Comparison of ENCODE assay signal across 30 mouse cellular contexts in genomic region chr7:89852158-89853095, GRCm38 (mm10). TPM values are rescaled to one million over a fixed set of nuclear protein-coding genes. Genes with fewer than 3 reads are reported as not detected.
DNase-seq lines count a peak whose midpoint lies in the region; ATAC-seq and TF ChIP-seq lines count a peak whose summit lies in the region.
"Had no signal": no experiment of that assay in that cellular context is flagged by ENCODE, and none has a peak within 500 bp of the region (broad histone marks: within the 10 kb centered on the region; RNA-seq: fewer than 3 reads in every experiment).

No protein-coding gene starts in this region.

- WGBS in heart, embryonic 10.5 days: 80% methylated on average over 10 of the region's 10 CpGs
- WGBS in kidney, postnatal 0 days: 50% methylated on average over 10 of the region's 10 CpGs
- 53% methylated on average over 10 of the region's 10 CpGs for WGBS in intestine, embryonic 16.5 days
- 79% methylated on average over 10 of the region's 10 CpGs for WGBS in forebrain, embryonic 14.5 days

- H3K4me1 ChIP-seq in heart, embryonic 10.5 days: peaks cover 3% of the 10 kb centered on the region; the same call in 1 of the 2 replicates
- no peaks in the 10 kb centered on the region for H3K4me1 ChIP-seq in kidney, postnatal 0 days (replicated peaks; ENCODE audit: insufficient read depth, low read length)
- H3K4me1 ChIP-seq in intestine, embryonic 16.5 days (ENCODE audit: control insufficient read depth, insufficient read depth, low read length): peaks cover 3% of the 10 kb centered on the region; the same call in 1 of the 2 replicates
- 0 out of 2 replicates have a peak, but pooled peaks cover 2% of the 10 kb centered on the region for H3K4me1 ChIP-seq in forebrain, embryonic 14.5 days (ENCODE audit: control insufficient read depth, insufficient read depth, low read length)
- H3K4me1 ChIP-seq: forebrain, embryonic 13.5 days; heart, embryonic 12.5 days; hindbrain, embryonic 15.5 days; liver, embryonic 15.5 days had no signal

- H3K4me2 ChIP-seq in kidney, postnatal 0 days (ENCODE audit: low read length): no peak overlapping the region
- peak overlapping the region; percentile 17; the same call in 1 of the 2 replicates for H3K4me2 ChIP-seq in intestine, embryonic 16.5 days (ENCODE audit: low read depth, low read length)
- H3K4me2 ChIP-seq in forebrain, embryonic 14.5 days (ENCODE audit: low read length): no peak overlapping the region
- H3K4me2 ChIP-seq: forebrain, embryonic 13.5 days; heart, embryonic 12.5 days; hindbrain, embryonic 15.5 days; limb, embryonic 12.5 days; liver, embryonic 15.5 days; lung, embryonic 14.5 days; midbrain, embryonic 12.5 days; stomach, embryonic 15.5 days had no signal

- H3K27ac ChIP-seq in heart, embryonic 10.5 days: no peak overlapping the region
- no peak overlapping the region for H3K27ac ChIP-seq in kidney, postnatal 0 days
- no peak overlapping the region for H3K27ac ChIP-seq in intestine, embryonic 16.5 days (ENCODE audit: low read length)
- H3K27ac ChIP-seq in forebrain, embryonic 14.5 days (ENCODE audit: low read depth, low read length): no peak overlapping the region
- H3K27ac ChIP-seq: forebrain, embryonic 13.5 days; hindbrain, embryonic 10.5 days; hindbrain, embryonic 15.5 days; limb, embryonic 12.5 days; liver, embryonic 15.5 days; midbrain, embryonic 12.5 days; stomach, embryonic 15.5 days had no signal

- DNase-seq in heart, embryonic 10.5 days (ENCODE audit: low spot score): peak; percentile 63
- DNase-seq in heart, postnatal 25 days (ENCODE audit: low spot score): no peak
- DNase-seq in kidney, postnatal 0 days (ENCODE audit: low spot score): peak; percentile 39
- DNase-seq in kidney, adult 18-20 months: no peak
- DNase-seq in adrenal gland, adult 8-10 months: peak; percentile 68
- no peak for DNase-seq in thymus, adult 18-20 months
- DNase-seq in forebrain, embryonic 14.5 days (ENCODE audit: low spot score): no peak
- DNase-seq: B cell, adult 2 months; cerebellum, adult 18-20 months; gastrocnemius, postnatal 25 days; heart, adult 18-20 months; kidney, postnatal 14 days; lung, embryonic 14.5 days; lung, postnatal 14 days; right cerebral cortex, postnatal 14 days; thymus, postnatal 14 days had no signal

- no peaks in the 10 kb centered on the region for H3K9me3 ChIP-seq in heart, embryonic 10.5 days
- H3K9me3 ChIP-seq in kidney, postnatal 0 days (replicated peaks; ENCODE audit: low read length): no peaks in the 10 kb centered on the region
- H3K9me3 ChIP-seq in intestine, embryonic 16.5 days (ENCODE audit: control insufficient read depth, low read length): no peaks in the 10 kb centered on the region
- H3K9me3 ChIP-seq in forebrain, embryonic 14.5 days (replicated peaks; ENCODE audit: control insufficient read depth, low read length): no peaks in the 10 kb centered on the region
- H3K9me3 ChIP-seq: forebrain, embryonic 13.5 days; heart, embryonic 12.5 days; hindbrain, embryonic 10.5 days; hindbrain, embryonic 15.5 days; limb, embryonic 12.5 days; liver, embryonic 15.5 days; midbrain, embryonic 12.5 days; stomach, embryonic 15.5 days had no signal

- intact Hi-C loops in heart, postnatal 25 days (cut with DNase I): no loop called here

- H3K36me3 ChIP-seq in heart, embryonic 10.5 days: no peaks in the 10 kb centered on the region
- no peaks in the 10 kb centered on the region for H3K36me3 ChIP-seq in kidney, postnatal 0 days (ENCODE audit: insufficient read depth, low read length)
- no peaks in the 10 kb centered on the region for H3K36me3 ChIP-seq in intestine, embryonic 16.5 days (ENCODE audit: control insufficient read depth, insufficient read depth, low read length)
- H3K36me3 ChIP-seq in forebrain, embryonic 14.5 days (ENCODE audit: control insufficient read depth, insufficient read depth, low read length): no peaks in the 10 kb centered on the region
- H3K36me3 ChIP-seq: heart, embryonic 12.5 days; hindbrain, embryonic 10.5 days; hindbrain, embryonic 15.5 days; limb, embryonic 12.5 days; liver, embryonic 15.5 days; midbrain, embryonic 12.5 days; stomach, embryonic 15.5 days had no signal

- H3K9ac ChIP-seq in kidney, postnatal 0 days (ENCODE audit: low read depth, low read length): no peak overlapping the region
- no peak overlapping the region for H3K9ac ChIP-seq in intestine, embryonic 16.5 days (ENCODE audit: low read depth, low read length)
- H3K9ac ChIP-seq in forebrain, embryonic 14.5 days (ENCODE audit: low read length): no peak overlapping the region
- H3K9ac ChIP-seq: forebrain, embryonic 13.5 days; heart, embryonic 12.5 days; hindbrain, embryonic 15.5 days; limb, embryonic 12.5 days; liver, embryonic 15.5 days; lung, embryonic 14.5 days; midbrain, embryonic 12.5 days; stomach, embryonic 15.5 days had no signal

- ATAC-seq in kidney, postnatal 0 days (replicated peaks; ENCODE audit: low FRiP score, low read depth): no peak
- peak; percentile 59 for ATAC-seq in intestine, embryonic 16.5 days
- no peak for ATAC-seq in forebrain, embryonic 14.5 days
- ATAC-seq: forebrain, embryonic 13.5 days; inflammation-experienced regulatory T-cells, adult 6 months had no signal

- no peak for TF ChIP-seq CTCF in kidney, postnatal 0 days (IDR thresholded peaks at IDR 0.05; ENCODE audit: low read depth)

- no peaks in the 10 kb centered on the region for H3K27me3 ChIP-seq in heart, embryonic 10.5 days (ENCODE audit: insufficient read depth, poor library complexity, severe bottlenecking)
- H3K27me3 ChIP-seq in kidney, postnatal 0 days (ENCODE audit: insufficient read depth, low read length): no peaks in the 10 kb centered on the region
- no peaks in the 10 kb centered on the region for H3K27me3 ChIP-seq in intestine, embryonic 16.5 days (replicated peaks; ENCODE audit: control insufficient read depth, insufficient read depth, low read length)
- no peaks in the 10 kb centered on the region for H3K27me3 ChIP-seq in forebrain, embryonic 14.5 days (replicated peaks; ENCODE audit: control insufficient read depth, insufficient read depth, low read length)
- H3K27me3 ChIP-seq: forebrain, embryonic 13.5 days; heart, embryonic 12.5 days; hindbrain, embryonic 15.5 days; limb, embryonic 12.5 days; liver, embryonic 15.5 days; midbrain, embryonic 12.5 days; stomach, embryonic 15.5 days had no signal

- H3K4me3 ChIP-seq in heart, embryonic 10.5 days: no peak overlapping the region
- no peak overlapping the region for H3K4me3 ChIP-seq in kidney, postnatal 0 days (replicated peaks; ENCODE audit: low read depth, low read length)
- no peak overlapping the region for H3K4me3 ChIP-seq in intestine, embryonic 16.5 days (ENCODE audit: low read length)
- H3K4me3 ChIP-seq in forebrain, embryonic 14.5 days (ENCODE audit: low read depth, low read length): no peak overlapping the region
- H3K4me3 ChIP-seq: forebrain, embryonic 13.5 days; heart, embryonic 12.5 days; hindbrain, embryonic 10.5 days; hindbrain, embryonic 15.5 days; limb, embryonic 12.5 days; liver, embryonic 15.5 days; midbrain, embryonic 12.5 days; stomach, embryonic 15.5 days had no signal

RNA-seq across cellular contexts. Expression of gene Ccdc81, which starts 51.0 kb away (rescaled TPM):
- polyA plus RNA-seq in heart, embryonic 10.5 days (2016; fragmentation: Nextera tagmentation; extraction: Ambion mirVana): 0.05 TPM in 1 of 2 replicates, not detected in the other
- total RNA-seq in heart, postnatal 25 days (2021): not detected
- 0.09 and 0.21 TPM in 2 replicates for polyA plus RNA-seq in kidney, postnatal 0 days (2015; fragmentation: Nextera tagmentation; extraction: Ambion mirVana)
- under 1 TPM; 0.09 to 0.40 (median 0.22) TPM for total RNA-seq in adrenal gland, adult 8-10 months (2022)
- not detected in 2 replicates for polyA plus RNA-seq in intestine, embryonic 16.5 days (2015; fragmentation: Nextera tagmentation; extraction: Ambion mirVana)
- polyA plus RNA-seq in forebrain, embryonic 14.5 days (2014; fragmentation: Nextera tagmentation; extraction: Ambion mirVana): 0.48 and 0.72 TPM in 2 replicates
- total RNA-seq: gastrocnemius, adult 18-20 months; gastrocnemius, postnatal 25 days; heart, adult 18-20 months; liver, adult 2 months; monocyte, adult 5-6 weeks had no signal
- polyA plus RNA-seq: heart, postnatal 0 days; inflammation-experienced regulatory T-cells, adult 6 months; liver, adult 2 months; liver, embryonic 15.5 days; lung, embryonic 14.5 days; stomach, embryonic 15.5 days had no signal

Comparison
In these comparisons a context has a peak if more than half of its experiments do, and no peak if none do; other contexts are left out.
1. DNase-seq: peak in heart, embryonic 10.5 days (single experiment), kidney, postnatal 0 days (single experiment) and adrenal gland, adult 8-10 months (single experiment); none in heart, postnatal 25 days (single experiment), kidney, adult 18-20 months (single experiment), thymus, adult 18-20 months (0 of 2) and forebrain, embryonic 14.5 days (single experiment).